Mouse (Mus musculus): ENCODE data around the gene Pclo. TPM values are rescaled to one million over a fixed set of nuclear protein-coding genes. Genes with fewer than 3 reads are reported as not detected.

Pclo gene
- polyA plus RNA-seq, 1 experiment = 0.08 TPM

- TF ChIP-seq POLR2A (IDR thresholded peaks at IDR 0.05; ENCODE audit: low read depth, low read length) (no peak), CTCF (IDR thresholded peaks at IDR 0.05; ENCODE audit: extremely low read depth, insufficient read length, insufficient replicate concordance, low read depth, low read length) (no peak)
Observed at GRCm38 (mm10) chr5:14608318-14608717, 93.6 kb downstream of the Pclo start.

DNA sequence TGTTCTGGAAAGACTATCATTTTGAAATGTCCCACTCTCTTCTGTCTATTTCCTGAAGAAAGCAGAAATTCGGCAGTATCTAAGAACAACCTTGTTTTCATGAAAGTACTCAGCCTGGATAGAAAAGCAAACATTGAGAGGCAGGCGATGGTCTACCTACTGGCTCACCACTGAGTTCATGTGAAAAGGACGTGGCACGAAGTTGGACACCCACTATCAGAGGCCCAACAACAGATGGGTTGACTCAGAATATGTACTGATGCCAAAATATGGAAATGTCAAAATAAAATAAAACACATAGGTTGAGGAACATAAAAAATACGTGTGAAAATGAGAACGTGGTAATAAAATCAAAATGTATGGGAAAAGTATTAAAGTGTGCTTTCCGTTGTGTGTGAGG, 106.4 kb downstream of the Pclo start:
- H3K4me1 ChIP-seq (ENCODE audit: control insufficient read depth, insufficient read depth, insufficient read length, low read length) = no peaks in the 10 kb centered on the region
- H3K4me3 ChIP-seq (ENCODE audit: low read depth, low read length) = no peak overlapping the region
- no peaks in the 10 kb centered on the region for H3K36me3 ChIP-seq (ENCODE audit: control insufficient read depth, insufficient read depth, low read length)
- H3K27ac ChIP-seq (ENCODE audit: insufficient read depth, low read depth, low read length) = no peak overlapping the region
- 81% methylated on average over 7 of the region's 7 CpGs for WGBS
- no peaks in the 10 kb centered on the region for H3K27me3 ChIP-seq (ENCODE audit: control insufficient read depth, insufficient read depth, low read length)
- TF ChIP-seq POLR2A (IDR thresholded peaks at IDR 0.05; ENCODE audit: low read depth, low read length) = no peak
- TF ChIP-seq CTCF (IDR thresholded peaks at IDR 0.05; ENCODE audit: extremely low read depth, insufficient read length, insufficient replicate concordance, low read depth, low read length) = no peak

More at GRCm38 (mm10) chr5:14608318-14608717, 93.6 kb downstream of the Pclo start:
- no peaks in the 10 kb centered on the region for H3K4me1 ChIP-seq (ENCODE audit: control insufficient read depth, insufficient read depth, insufficient read length, low read length)
- no peak overlapping the region for H3K4me3 ChIP-seq (ENCODE audit: low read depth, low read length)
- 36% methylated on average over 1 of the region's 1 CpGs for whole genome bisulfite sequencing
- no peaks in the 10 kb centered on the region for H3K27me3 ChIP-seq (ENCODE audit: control insufficient read depth, insufficient read depth, low read length)
- no peak overlapping the region for H3K27ac ChIP-seq (ENCODE audit: insufficient read depth, low read depth, low read length)
- no peaks in the 10 kb centered on the region for H3K36me3 ChIP-seq (ENCODE audit: control insufficient read depth, insufficient read depth, low read length)

- WGBS = 69% methylated on average over 7 of the region's 7 CpGs
- no peak for TF ChIP-seq POLR2A (IDR thresholded peaks at IDR 0.05; ENCODE audit: low read depth, low read length)
- no peak for TF ChIP-seq CTCF (IDR thresholded peaks at IDR 0.05; ENCODE audit: extremely low read depth, insufficient read length, insufficient replicate concordance, low read depth, low read length)
- Histone ChIP-seq H3K4me1 (ENCODE audit: control insufficient read depth, insufficient read depth, insufficient read length, low read length) (no peaks in the 10 kb centered on the region), H3K4me3 (ENCODE audit: low read depth, low read length) (no peak overlapping the region), H3K27me3 (ENCODE audit: control insufficient read depth, insufficient read depth, low read length) (no peaks in the 10 kb centered on the region), H3K36me3 (ENCODE audit: control insufficient read depth, insufficient read depth, low read length) (no peaks in the 10 kb centered on the region), H3K27ac (ENCODE audit: insufficient read depth, low read depth, low read length) (no peak overlapping the region)
Observed at GRCm38 (mm10) chr5:14623360-14623759, 108.6 kb downstream of the Pclo start.

GRCm38 (mm10) chr5:14641260-14641659, 126.5 kb downstream of the Pclo start:
- no peak overlapping the region for H3K27ac ChIP-seq (ENCODE audit: insufficient read depth, low read depth, low read length)
- WGBS = 81% methylated on average over 1 of the region's 1 CpGs
- H3K27me3 ChIP-seq (ENCODE audit: control insufficient read depth, insufficient read depth, low read length) = no peaks in the 10 kb centered on the region
- H3K4me1 ChIP-seq (ENCODE audit: control insufficient read depth, insufficient read depth, insufficient read length, low read length) = no peaks in the 10 kb centered on the region
- TF ChIP-seq CTCF (IDR thresholded peaks at IDR 0.05; ENCODE audit: extremely low read depth, insufficient read length, insufficient replicate concordance, low read depth, low read length) (no peak), POLR2A (IDR thresholded peaks at IDR 0.05; ENCODE audit: low read depth, low read length) (no peak)
- H3K36me3 ChIP-seq (ENCODE audit: control insufficient read depth, insufficient read depth, low read length) = no peaks in the 10 kb centered on the region
- H3K4me3 ChIP-seq (ENCODE audit: low read depth, low read length) = no peak overlapping the region

DNA sequence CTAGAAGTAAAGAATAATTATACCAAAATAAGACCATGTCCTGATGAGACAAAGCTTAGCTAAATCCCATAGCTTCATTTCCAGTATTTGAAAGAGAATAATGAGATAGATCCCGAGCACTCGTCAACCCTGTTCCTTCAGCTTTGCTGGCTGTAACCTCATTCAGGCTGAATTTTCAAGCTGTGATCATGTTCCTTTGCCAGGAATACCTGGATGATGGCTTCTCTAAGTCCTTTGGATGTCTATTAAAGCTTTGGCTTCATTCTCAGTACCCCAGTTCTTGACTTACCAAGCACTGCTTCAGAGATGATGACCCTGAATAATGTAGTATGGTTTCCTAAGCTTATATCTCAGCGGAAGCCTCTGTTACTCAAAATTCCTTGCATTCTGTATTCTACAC, 131.1 kb downstream of the Pclo start:
- 90% methylated on average over 3 of the region's 3 CpGs for WGBS
- TF ChIP-seq CTCF (IDR thresholded peaks at IDR 0.05; ENCODE audit: extremely low read depth, insufficient read length, insufficient replicate concordance, low read depth, low read length) = no peak
- TF ChIP-seq POLR2A (IDR thresholded peaks at IDR 0.05; ENCODE audit: low read depth, low read length) = no peak
- no peaks in the 10 kb centered on the region for H3K36me3 ChIP-seq (ENCODE audit: control insufficient read depth, insufficient read depth, low read length)
- no peak overlapping the region for H3K4me3 ChIP-seq (ENCODE audit: low read depth, low read length)
- no peaks in the 10 kb centered on the region for H3K4me1 ChIP-seq (ENCODE audit: control insufficient read depth, insufficient read depth, insufficient read length, low read length)
- H3K27me3 ChIP-seq (ENCODE audit: control insufficient read depth, insufficient read depth, low read length) = no peaks in the 10 kb centered on the region
- H3K27ac ChIP-seq (ENCODE audit: insufficient read depth, low read depth, low read length) = no peak overlapping the region

GRCm38 (mm10) chr5:14660637-14661036, 145.9 kb downstream of the Pclo start:
- TF ChIP-seq POLR2A (IDR thresholded peaks at IDR 0.05; ENCODE audit: low read depth, low read length) (no peak), CTCF (IDR thresholded peaks at IDR 0.05; ENCODE audit: extremely low read depth, insufficient read length, insufficient replicate concordance, low read depth, low read length) (no peak)
- Histone ChIP-seq H3K36me3 (ENCODE audit: control insufficient read depth, insufficient read depth, low read length) (no peaks in the 10 kb centered on the region), H3K27ac (ENCODE audit: insufficient read depth, low read depth, low read length) (no peak overlapping the region), H3K4me1 (ENCODE audit: control insufficient read depth, insufficient read depth, insufficient read length, low read length) (no peaks in the 10 kb centered on the region), H3K27me3 (ENCODE audit: control insufficient read depth, insufficient read depth, low read length) (no peaks in the 10 kb centered on the region), H3K4me3 (ENCODE audit: low read depth, low read length) (no peak overlapping the region)
- WGBS = 65% methylated on average over 1 of the region's 1 CpGs

- 53% methylated on average over 1 of the region's 1 CpGs for WGBS
- no peak overlapping the region for H3K4me3 ChIP-seq (ENCODE audit: low read depth, low read length)
- no peaks in the 10 kb centered on the region for H3K27me3 ChIP-seq (ENCODE audit: control insufficient read depth, insufficient read depth, low read length)
- H3K27ac ChIP-seq (ENCODE audit: insufficient read depth, low read depth, low read length) = no peak overlapping the region
- H3K4me1 ChIP-seq (ENCODE audit: control insufficient read depth, insufficient read depth, insufficient read length, low read length) = no peaks in the 10 kb centered on the region
- H3K36me3 ChIP-seq (ENCODE audit: control insufficient read depth, insufficient read depth, low read length) = no peaks in the 10 kb centered on the region
- no peak for TF ChIP-seq POLR2A (IDR thresholded peaks at IDR 0.05; ENCODE audit: low read depth, low read length)
- TF ChIP-seq CTCF (IDR thresholded peaks at IDR 0.05; ENCODE audit: extremely low read depth, insufficient read length, insufficient replicate concordance, low read depth, low read length) = no peak
Observed at GRCm38 (mm10) chr5:14662180-14662579, 147.5 kb downstream of the Pclo start.

- H3K36me3 ChIP-seq (ENCODE audit: control insufficient read depth, insufficient read depth, low read length) = no peaks in the 10 kb centered on the region
- no peaks in the 10 kb centered on the region for H3K4me1 ChIP-seq (ENCODE audit: control insufficient read depth, insufficient read depth, insufficient read length, low read length)
- TF ChIP-seq CTCF (IDR thresholded peaks at IDR 0.05; ENCODE audit: extremely low read depth, insufficient read length, insufficient replicate concordance, low read depth, low read length) (no peak), POLR2A (IDR thresholded peaks at IDR 0.05; ENCODE audit: low read depth, low read length) (no peak)
- 81% methylated on average over 1 of the region's 1 CpGs for WGBS
- no peak overlapping the region for H3K27ac ChIP-seq (ENCODE audit: insufficient read depth, low read depth, low read length)
- H3K27me3 ChIP-seq (ENCODE audit: control insufficient read depth, insufficient read depth, low read length) = no peaks in the 10 kb centered on the region
- no peak overlapping the region for H3K4me3 ChIP-seq (ENCODE audit: low read depth, low read length)
Observed at GRCm38 (mm10) chr5:14662603-14663002, 147.9 kb downstream of the Pclo start.

All from small intestine, adult 2 months (tissue).